Comparison of ENCODE assay signal across 29 mouse cellular contexts in the genomic region with DNA sequence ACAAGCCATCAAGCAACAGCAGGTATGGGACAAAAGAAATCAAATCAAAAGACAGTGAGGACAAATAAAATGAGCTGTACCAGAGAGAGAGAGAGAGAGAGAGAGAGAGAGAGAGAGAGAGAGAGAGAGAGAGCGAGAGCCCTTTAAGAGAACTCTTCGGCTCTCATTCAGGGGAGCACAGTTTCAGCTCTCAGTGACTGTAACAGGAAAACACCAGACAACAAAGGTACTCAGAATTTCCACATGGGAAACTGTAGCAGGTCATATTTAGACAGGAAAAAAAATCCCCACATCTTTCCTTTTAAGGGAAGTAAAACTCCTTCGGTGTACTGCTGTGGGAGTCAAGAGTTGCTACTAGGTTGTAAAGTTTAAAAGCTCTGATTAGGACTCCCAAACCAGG.
"Had no signal": no experiment of that assay in that cellular context is flagged by ENCODE, and none has a peak within 500 bp of the region (broad histone marks: within the 10 kb centered on the region; RNA-seq: fewer than 3 reads in every experiment).

No protein-coding gene starts in this region.

- H3K4me1 ChIP-seq: liver, embryonic 12.5 days; liver, embryonic 13.5 days; liver, embryonic 15.5 days; lung, embryonic 15.5 days; megakaryocyte, embryonic 14.5 days; midbrain, embryonic 10.5 days; midbrain, embryonic 12.5 days; midbrain, embryonic 13.5 days; midbrain, embryonic 15.5 days; neural tube, embryonic 12.5 days had no signal

- H3K4me3 ChIP-seq: left cerebral cortex, adult 2 months; limb, embryonic 15.5 days; liver, embryonic 12.5 days; liver, embryonic 13.5 days; liver, embryonic 15.5 days; lung, embryonic 15.5 days; megakaryocyte, embryonic 14.5 days; midbrain, embryonic 10.5 days; midbrain, embryonic 12.5 days; midbrain, embryonic 13.5 days; midbrain, embryonic 15.5 days; myocyte; neural tube, embryonic 12.5 days had no signal

- H3K9ac ChIP-seq: limb, embryonic 15.5 days; liver, embryonic 12.5 days; liver, embryonic 13.5 days; liver, embryonic 14.5 days; liver, embryonic 15.5 days; liver, postnatal 0 days; lung, embryonic 14.5 days; lung, embryonic 15.5 days; midbrain, embryonic 12.5 days; midbrain, embryonic 13.5 days; midbrain, embryonic 15.5 days; neural tube, embryonic 12.5 days had no signal

- ATAC-seq: liver, embryonic 12.5 days; liver, postnatal 0 days; lung, postnatal 0 days; midbrain, embryonic 13.5 days; midbrain, embryonic 15.5 days; midbrain, embryonic 16.5 days had no signal

- H3K27ac ChIP-seq: left cerebral cortex, adult 2 months; limb, embryonic 15.5 days; liver, embryonic 12.5 days; liver, embryonic 13.5 days; liver, embryonic 14.5 days; liver, embryonic 15.5 days; lung, embryonic 15.5 days; macrophage; midbrain, embryonic 10.5 days; midbrain, embryonic 12.5 days; midbrain, embryonic 13.5 days; midbrain, embryonic 15.5 days; neural tube, embryonic 12.5 days had no signal

- H3K27me3 ChIP-seq: limb, embryonic 15.5 days; liver, embryonic 12.5 days; liver, embryonic 13.5 days; liver, embryonic 15.5 days; lung, embryonic 15.5 days; megakaryocyte, embryonic 14.5 days; midbrain, embryonic 12.5 days; midbrain, embryonic 13.5 days; midbrain, embryonic 15.5 days; neural tube, embryonic 12.5 days had no signal

- H3K9me3 ChIP-seq: limb, embryonic 15.5 days; liver, embryonic 12.5 days; liver, embryonic 13.5 days; liver, embryonic 15.5 days; lung, embryonic 15.5 days; midbrain, embryonic 10.5 days; midbrain, embryonic 12.5 days; midbrain, embryonic 13.5 days; midbrain, embryonic 15.5 days; neural tube, embryonic 12.5 days had no signal

- DNase-seq: liver; liver, embryonic 13.5 days; liver, postnatal 0 days; lung, adult 18-20 months; lung, adult 2 months; lung, embryonic 14.5 days; lung, postnatal 10 days; lung, postnatal 14 days; lung, postnatal 36 days; lung, postnatal 4 days; midbrain, embryonic 14.5 days had no signal

- H3K4me2 ChIP-seq: limb, embryonic 15.5 days; liver, embryonic 11.5 days; liver, embryonic 12.5 days; liver, embryonic 13.5 days; liver, embryonic 15.5 days; lung, embryonic 14.5 days; lung, embryonic 15.5 days; midbrain, embryonic 11.5 days; midbrain, embryonic 12.5 days; midbrain, embryonic 13.5 days; midbrain, embryonic 15.5 days; neural tube, embryonic 12.5 days had no signal

- H3K36me3 ChIP-seq: limb, embryonic 15.5 days; liver, embryonic 12.5 days; liver, embryonic 13.5 days; liver, embryonic 15.5 days; lung, embryonic 15.5 days; midbrain, embryonic 10.5 days; midbrain, embryonic 12.5 days; midbrain, embryonic 13.5 days; midbrain, embryonic 15.5 days; neural tube, embryonic 12.5 days had no signal
